Mouse (Mus musculus) ES-Bruce4 (cell line): ENCODE measurements around the gene Hectd4.

Experiments used
- CTCF ChIP-seq: IDR thresholded peaks from one replicate; pipeline ENCODE4 v1.8.1; 2011; ENCODE audit warnings: low read depth, low read length
- EP300 ChIP-seq: IDR thresholded peaks from 2 replicates; pipeline ENCODE4 v1.6.1; 2011; ENCODE audit warnings: low read depth, low read length; ENCODE audit not compliant: insufficient read depth
- POLR2A ChIP-seq: IDR thresholded peaks from one replicate; pipeline ENCODE4 v1.8.1; 2011; ENCODE audit warnings: low read length; ENCODE audit not compliant: insufficient read depth

- TF ChIP-seq POLR2A = no peak
- no peak for TF ChIP-seq CTCF
- TF ChIP-seq EP300 = no peak
Measured at GRCm38 (mm10) chr5:121214707-121215106, 5.3 kb upstream of the Hectd4 start.
